Mouse (Mus musculus) layer of hippocampus, adult 8-10 months (tissue): Measurements from ENCODE around the gene Pknox1. TPM values are rescaled to one million over a fixed set of nuclear protein-coding genes. Genes with fewer than 3 reads are reported as not detected.
"Not testable (repeated sequence)": the region's sequence is repeated elsewhere in the genome, so short reads cannot be mapped to it uniquely, and the experiment has no call there.

Experiments used
- DNase-seq, 2 experiments: peaks; one replicate each; pipeline ENCODE4 v3.0.0; 2022; ENCODE audit warnings: low spot score in 2 of 2
- total RNA-seq, 4 experiments: library from RNA; stranded (reverse); gene quantifications; 2 replicates each; pipeline ENCODE4 v1.2.4; 2022

Pknox1 gene
- total RNA-seq: 10 to 100 TPM; 12.9 to 17.5 (median 15.9) TPM

DNA sequence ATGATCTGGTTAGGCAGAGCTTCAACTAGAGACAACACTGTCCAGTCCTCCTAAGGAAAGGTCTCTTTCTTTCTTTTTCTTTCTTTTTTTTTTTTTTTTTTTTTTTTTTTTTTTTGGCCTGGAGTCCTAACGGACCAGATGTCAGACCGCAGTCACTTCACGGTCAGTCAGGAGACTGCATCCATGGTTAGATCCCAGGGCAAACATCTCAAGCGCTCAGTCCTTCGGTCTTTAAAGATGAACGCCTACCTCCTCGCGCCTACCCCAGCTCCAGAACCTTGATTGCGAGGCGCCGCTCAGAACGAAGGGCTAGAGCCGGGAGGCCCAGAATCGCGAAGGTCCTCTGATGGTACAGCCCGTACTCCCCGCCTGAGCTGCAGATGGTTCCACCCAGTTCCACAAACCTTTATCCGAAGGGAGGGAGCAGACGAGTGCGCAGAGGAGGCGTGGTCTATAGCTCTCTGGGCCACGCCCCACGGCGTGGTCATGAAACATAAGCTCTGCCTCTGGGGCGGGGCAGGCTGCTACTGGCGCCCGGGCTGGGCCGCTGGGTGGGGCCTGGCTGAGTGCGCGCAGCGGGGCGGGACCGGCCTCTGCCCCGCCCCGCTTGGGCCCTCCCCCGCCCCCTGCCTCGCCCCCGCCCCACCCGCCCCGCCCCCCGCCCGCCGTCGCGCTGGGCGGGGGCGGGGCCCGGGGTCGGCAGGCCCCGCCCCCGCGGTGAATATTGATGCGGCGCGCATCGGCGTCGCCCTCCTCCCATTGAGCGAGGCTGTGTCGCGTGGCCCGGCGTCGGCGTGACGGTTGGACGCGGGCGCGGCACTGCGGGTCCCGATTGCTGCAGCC is at the start of gene Pknox1:
TSS of gene Pknox1 (plus strand) at position 720 of the 843 bp plus-strand sequence.
- peak; percentile 99 for DNase-seq

DNA sequence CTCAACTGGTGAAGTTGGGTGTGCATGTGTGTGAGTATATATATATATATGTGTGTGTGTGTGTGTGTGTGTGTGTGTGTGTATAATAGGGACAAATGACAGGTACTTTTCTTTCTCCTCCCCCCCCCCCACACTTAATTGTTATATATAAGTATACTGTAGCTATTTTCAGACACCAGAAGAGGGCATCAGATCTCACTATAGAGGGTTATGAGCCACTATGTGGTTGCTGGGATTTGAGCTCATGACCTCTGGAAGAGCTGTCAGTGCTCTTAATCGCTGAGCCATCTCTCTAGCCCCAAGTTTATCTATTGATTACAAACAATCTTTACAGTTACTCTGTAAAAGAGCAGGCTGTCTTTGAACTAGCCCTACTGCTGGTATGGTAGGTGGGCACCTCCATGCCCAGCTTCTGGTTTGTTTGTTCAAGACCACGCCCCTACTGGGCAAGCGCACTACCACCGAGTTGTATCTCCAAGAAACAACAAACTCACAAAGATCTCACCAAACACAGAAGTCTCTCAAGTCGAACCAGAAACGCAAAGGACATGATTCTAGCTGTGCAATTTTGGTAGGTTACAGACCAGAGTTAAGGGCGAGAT is 45.1 kb upstream of the Pknox1 start:
- DNase-seq: no peak

DNA sequence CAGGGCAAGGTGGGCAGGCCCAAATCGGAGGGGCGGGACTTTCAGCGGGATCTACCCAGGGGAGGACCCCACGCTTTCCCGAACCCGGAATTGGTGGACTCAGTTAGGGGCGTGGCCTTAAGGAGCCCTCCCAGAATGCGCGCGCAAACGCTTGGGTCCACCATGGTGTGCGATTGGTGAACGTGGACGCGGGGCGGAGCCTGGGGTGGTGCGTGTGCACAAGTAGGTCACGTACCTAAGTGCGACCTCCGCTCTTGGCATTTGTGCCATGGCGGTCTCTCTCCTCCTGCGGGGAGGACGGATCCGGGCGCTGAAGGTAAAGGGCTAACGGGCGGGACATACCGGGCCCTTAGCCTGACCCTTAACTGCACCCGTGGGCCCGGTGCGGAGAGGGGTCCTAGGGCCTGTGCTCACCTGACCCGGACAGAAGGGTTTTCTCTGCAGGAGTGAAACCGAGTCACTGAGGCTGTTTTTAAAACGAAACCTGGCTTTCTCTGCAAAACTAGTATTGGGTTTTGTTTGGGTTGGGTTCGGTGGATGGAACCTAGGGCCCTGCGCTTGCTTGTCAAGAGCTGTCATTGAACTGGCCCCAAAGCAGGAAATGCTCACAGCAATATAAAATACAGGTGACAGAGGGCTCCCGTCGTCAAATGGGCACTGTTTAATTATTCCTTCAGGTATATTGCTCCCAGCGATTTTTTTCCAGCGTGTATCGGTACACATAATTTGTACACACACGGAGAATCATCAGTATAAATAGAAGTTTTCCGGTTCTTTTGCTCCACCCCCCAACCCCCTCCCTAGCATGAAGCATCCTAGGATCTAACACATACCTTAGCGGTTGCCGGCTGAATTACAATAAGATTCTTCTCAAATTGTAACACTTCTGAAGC is 44.3 kb upstream of the Pknox1 start, which contains the start of the genes Wdr4 and Ndufv3:
TSS of gene Wdr4 (minus strand) at position 35 of the 893 bp plus-strand sequence.
TSS of gene Ndufv3 (plus strand) at position 170 of the 893 bp plus-strand sequence.
- DNase-seq: peak; percentile 98 to 99

DNA sequence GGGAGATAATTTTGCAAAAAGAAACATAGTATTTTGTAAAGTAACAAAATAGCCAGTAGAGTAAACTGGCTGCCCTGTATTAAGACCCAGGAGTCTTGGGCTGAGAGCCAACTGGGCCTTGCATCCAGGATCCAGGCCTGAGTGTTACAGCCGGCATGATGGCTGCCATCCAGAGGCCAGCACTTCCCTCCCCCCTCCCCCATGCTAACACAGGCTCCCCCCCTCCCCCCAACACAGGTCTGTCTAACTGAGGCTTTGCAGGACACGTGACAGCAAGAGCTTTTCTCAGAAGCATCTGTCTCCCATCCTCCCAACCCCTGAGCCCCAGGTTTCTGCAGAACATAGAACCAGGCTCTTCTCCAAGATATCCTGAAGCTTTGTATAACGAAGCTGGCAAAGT is 43.6 kb upstream of the Pknox1 start:
- DNase-seq: peak in 1 of 2 experiments; percentile 45

DNA sequence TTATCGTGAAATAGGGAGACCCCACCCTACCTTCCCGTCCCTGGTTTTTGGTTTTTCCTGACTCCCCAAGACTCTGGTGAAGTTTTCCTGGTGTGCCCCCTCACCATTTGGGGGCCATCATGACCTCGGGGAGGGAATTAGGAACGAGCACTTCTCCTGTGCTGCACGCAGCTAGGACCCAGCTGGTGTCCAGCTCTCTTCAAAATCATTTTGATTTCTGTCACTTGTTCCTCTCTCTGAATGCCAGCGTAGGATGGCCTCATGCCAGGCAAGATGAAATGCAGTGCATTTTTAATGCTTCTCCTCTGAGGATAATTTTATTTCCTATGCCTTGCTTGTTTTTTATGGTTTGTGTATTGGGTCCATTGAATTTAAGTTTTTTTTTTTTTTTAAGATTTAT is 42.6 kb upstream of the Pknox1 start:
- no peak for DNase-seq

DNA sequence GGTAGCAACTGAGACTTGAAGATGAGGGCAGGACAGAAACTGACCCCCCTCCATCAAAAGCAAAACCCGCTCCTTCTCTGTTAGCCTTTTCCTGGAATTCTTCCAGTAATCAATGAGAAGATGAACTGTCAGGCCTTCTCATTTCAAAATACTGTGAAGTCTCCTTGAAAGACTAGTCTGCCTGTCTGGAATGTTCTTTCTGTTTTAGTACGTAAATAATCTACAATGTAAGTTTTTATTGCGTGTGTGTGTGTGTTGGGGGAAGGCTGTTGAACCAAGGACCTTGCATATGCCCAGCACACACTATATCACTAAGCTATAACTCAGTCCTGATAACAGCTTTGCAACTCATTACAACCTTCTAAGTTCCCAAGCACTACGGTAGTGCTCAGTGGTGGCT is 39.4 kb upstream of the Pknox1 start:
- DNase-seq: no peak

DNA sequence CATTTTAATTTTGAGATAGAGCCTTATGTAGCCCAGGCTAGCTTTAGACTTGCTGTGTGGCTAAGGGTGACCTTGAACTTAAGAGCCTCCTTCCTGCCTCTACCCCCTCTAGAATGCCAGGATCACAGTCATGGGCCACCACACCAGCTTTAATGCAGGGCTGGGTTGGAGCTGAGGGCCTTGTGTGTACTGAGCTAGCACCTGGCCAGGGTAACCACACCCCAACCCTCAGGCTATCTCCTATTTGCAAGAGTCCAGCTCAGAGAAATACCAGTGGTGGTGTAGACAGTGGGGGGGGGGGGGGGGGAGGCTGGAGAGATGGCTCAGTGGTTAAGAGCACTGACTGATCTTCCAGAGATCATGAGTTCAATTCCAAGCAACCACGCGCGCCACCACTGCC is 38.7 kb upstream of the Pknox1 start:
- DNase-seq: no peak

DNA sequence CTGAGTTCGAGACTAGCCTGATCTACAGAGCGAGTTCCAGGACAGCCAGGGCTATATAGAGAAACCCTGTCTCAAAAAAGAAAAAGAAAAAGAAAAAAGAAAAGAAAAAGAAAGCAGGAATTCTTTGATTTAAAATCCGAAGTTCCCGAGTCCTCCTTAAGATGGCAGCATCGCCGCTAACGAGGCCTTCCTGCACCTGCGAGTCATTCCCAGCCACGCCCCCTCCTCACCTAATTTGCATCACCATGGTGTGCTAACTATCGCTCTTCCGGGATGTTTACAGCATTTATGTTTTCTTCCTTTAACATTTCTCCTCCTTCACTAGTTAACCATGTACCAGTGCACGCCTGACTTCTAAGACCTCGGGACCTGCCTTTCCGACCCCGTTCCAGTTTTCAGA is 35.2 kb upstream of the Pknox1 start:
- DNase-seq: no peak

DNA sequence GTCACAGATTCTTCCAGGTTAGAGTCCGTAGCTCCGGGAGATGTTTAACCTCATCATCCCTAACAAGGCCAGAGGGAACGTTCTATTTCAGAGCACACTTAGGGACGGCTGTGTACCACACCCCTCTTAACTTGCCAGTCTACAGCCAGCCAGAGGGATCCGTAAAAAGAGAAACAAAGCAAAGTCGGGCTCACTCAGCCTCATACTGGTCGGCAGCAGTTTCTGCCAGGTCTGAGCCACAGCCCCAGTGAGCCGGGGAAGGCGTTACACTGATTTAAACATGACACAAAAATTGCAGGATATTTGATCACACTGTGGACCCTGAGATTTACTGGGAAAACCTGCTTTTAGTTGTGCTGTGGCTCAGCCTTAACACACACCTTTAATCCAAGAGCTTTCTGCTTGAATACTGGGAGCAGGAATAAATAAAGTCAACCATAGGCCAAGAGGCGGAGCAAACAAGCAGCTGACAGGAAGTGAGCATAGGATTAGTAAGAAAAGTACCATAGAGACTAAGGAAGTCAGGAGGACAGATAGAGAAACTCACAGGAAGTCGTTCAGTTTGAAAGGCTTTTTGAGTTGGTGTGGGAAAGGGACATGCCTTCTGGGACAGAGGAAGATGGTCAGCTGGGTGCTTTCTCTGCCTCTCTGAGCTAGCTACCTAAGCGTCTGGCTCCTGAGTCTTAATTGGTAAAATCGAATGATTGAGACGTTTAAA is 32.9 kb upstream of the Pknox1 start:
- no peak for DNase-seq

DNA sequence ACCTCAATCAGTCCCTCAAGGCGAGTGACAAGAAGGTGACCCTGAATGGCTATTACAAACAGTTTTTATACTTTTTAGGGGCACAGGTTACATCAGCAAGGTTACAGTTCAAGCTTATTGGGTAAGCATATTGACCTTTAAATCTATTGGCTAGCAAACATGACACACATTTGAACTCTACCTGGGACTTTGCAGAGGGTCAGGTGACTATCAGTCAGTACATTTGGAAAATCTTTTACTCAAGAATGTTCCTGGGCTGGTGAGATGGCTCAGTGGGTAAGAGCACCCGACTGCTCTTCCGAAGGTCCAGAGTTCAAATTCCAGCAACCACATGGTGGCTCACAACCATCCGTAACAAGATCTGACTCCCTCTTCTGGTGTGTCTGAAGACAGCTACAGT is 32.2 kb upstream of the Pknox1 start:
- DNase-seq: not testable (repeated sequence)

DNA sequence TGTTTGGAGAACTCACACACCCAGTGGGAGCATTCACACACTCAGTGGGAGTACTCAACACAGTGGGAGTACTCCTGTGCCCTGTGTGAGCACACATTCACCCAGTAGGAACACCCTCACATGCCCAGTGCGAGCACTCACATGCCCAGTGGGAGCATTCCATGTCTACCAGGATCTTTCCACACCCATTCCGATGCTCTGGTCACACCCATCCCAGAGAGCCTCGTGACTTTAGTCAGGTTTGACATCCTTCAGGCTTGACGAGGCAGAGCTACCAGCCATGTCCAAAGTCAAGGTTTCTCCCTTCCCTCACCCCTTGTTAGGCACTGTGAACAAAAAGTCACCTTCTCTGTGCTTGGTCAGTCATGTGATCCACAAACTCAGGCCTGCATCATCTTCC is 29.2 kb upstream of the Pknox1 start:
- DNase-seq: no peak

DNA sequence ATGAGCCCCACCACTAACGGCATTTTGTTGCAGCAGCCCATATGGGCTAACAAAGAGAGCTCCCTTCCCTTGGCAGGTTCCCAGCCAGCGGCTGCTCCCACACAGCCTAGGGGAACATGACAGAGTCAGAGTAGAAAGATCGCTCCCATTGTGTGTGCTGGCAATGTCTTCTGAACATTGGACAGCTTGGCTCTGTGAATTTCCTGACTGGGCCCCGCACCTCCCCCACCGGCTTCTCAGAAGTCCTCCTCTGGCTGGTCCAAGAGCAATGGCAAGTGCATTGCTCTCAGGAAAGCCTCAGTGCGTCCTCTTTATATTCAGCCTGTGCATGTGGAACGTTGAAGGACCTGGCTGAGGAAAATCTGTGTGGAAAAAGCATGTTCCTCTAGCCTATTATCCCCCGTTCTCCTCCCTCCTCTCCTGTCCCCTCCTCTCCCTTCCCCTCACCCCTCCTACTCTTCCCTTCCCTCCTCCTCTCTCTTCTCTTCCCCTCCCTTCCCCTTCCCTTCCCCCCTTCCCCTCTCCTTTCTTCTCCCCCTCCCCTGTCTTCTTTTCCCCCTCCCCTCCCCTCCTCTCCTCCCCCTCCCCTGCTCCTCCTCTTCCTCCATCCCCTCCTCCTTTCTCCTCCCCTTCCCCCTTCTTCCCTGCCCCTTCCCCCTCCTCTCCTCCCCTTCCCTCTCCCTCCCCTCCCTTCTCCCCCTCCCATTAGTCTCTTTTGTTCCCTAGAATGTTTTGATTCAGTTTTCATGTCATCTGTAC is 28.5 kb upstream of the Pknox1 start:
- DNase-seq: peak; percentile 80

DNA sequence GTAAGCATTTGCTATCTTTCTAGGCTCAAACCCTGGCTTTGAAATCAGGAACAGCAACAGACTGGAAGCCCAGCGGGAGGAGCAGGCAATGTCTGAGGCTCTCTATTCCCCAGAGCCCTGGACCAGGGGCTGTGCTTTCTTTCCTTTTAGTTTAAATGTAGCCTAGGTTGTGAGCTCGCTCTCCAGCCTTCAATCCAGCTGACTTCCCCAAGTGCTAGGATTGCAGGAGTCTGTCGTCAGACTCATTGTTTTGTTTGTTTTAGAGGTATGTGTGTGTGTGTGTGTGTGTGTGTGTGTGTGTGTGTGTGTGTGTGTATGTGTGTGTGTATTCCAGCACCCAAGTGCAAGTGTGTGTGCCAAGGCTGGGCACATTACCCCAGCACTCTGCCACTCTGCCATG is 24.4 kb upstream of the Pknox1 start:
- no peak for DNase-seq

DNA sequence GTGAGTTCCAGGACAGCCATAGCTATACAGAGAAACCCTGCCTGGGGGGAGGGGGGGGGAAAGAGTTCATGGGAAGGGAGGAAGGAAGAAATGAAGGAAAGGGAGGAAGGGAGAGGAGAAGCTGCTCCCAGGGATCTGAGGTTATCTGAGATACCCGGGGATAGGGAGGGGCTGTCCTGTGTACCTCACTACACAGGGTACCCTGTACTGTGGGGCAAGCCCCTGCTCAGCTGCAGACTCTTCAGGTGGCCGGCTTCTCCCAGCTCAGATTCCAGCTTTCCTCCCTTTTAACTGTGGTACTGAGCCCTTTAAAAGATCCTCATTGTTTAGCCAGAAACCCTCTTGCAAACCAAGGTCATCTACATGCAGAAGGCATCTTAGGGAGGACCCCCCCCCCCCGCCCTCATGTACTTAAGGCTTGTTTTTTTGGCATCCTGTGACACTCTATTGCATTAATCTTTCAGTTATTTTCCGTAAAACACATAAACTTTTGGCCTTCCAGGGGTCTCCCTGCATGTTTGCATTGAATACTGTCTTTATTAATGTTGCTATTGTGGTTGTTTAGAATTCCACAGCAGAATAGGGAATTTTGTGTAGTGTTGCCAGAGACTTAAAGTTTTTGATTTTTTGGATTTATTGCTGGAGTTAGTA is 23.6 kb upstream of the Pknox1 start:
- no peak for DNase-seq

DNA sequence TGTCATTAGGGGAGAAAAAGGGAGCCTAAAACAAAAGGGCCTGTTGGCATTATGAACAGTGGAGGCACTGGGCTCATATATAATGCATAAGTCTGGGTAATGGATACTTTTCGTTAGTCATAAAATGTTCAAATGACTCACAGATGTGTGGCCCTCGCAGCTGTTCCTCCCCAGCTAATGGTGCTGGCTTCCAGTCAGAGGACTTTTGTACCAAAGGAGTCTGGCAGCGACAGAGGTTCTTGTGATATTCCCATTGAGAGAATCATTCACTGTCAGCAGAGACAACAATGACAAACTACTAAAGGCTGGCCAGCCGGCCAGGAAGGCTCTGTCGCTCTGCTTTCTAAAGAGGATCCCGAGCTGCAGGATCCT is 23.1 kb upstream of the Pknox1 start:
- peak in 1 of 2 experiments; percentile 40 for DNase-seq

DNA sequence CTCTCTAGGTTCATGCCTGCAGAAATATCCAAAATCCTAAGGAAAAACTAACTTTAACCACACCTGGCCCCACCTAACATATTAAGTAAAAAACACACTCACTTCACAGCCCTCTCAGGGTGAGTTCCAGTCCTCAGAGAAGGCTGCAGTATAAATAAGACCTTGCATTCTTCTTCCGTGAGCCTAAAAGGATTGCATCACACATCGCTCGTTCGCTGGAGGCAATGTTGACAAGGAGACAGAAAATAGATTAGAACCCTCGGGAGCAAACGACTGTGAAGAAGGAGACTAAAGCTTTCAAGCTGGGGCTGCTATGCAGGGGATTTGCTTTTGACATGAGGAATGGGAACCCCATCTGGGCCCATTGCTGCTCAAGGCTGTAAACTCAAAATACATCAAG is 21.0 kb upstream of the Pknox1 start:
- no peak for DNase-seq

DNA sequence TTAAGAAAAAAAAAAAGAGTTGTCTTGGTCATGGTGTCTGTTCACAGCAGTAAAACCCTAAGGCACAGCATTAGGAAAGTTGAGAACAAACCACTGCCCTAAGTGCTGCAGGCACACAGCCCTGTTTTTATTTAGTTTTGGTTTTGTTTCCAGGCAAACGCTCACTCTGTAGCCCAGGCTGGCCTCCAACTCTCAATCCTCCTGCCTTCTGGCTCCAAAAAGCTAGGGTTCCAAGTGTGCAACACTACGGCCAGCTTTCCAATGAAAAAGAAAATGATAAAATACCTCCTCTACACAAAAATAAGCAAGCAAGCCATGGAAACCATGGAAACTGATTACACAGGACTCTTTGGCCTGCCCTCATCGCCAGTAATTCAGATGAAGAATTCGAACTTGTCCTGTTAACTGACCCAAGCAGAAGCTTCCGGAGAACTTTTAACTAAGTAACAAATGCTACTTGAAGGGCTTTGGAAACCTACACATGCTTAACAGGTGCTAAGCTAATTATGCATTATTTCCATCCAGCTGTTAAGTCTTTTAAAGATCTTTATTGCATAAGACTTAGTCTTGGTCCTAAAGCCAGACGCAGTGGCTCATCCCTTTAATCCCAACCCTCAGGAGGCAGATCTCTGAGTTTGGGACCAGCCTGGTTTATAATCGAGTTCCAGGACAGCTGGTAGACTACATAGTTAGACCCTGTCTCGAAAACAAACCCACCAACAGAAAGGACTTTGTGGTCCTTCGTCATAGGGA is 17.9 kb upstream of the Pknox1 start:
- DNase-seq: no peak

DNA sequence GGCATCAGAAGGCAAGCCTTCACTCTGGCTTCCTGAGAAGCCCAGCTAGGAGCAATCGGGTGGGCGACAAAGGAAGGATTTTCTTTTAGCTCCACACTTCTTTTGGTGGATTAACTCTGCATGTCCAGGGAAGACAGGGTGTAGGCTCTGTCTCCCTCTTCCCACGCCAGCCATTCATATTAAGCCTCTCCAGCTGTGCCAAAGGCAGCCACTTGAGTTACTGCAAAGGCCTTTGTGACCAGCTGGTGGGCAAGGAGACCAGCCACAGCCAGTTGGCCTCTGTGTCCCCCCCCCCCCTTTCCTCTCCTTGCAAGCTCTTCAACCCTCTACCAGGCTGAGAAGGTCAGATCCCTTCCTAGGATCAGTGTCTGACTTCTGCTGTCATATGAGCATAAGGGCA is 16.6 kb upstream of the Pknox1 start:
- DNase-seq: no peak

DNA sequence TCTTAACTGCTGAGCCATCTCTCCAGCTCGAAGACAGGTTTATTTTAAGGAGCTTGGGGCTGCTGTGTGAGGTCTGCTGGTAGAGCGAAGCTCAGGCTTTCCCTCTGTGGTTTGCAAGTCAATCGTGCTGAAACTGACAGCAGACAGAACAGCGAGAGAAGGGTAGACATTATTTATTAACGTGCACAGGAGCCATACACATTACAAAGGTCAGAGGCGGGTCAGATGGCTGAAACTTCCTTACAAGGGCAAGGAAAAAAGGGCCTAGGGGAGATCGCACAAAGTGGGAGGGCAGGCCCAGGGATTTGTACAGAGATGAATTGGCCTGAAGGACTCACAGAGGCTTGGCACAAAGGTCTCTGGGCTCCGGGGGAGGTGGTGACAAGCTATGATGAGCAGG is 15.1 kb upstream of the Pknox1 start:
- DNase-seq: no peak
